Mouse (Mus musculus) right cerebral cortex, adult 2 months (tissue): ENCODE data around the gene Camsap2.

Source experiments
- DNase-seq, 2 experiments: peaks; one replicate each; pipeline ENCODE4 v3.0.0; 2021 to 2022; ENCODE audit warnings: low spot score in 2 of 2

Camsap2 gene

GRCm38 (mm10) chr1:136258495-136258894 is 87.4 kb downstream of the Camsap2 start:
- DNase-seq: no peak

- no peak for DNase-seq
Measured at GRCm38 (mm10) chr1:136255657-136256056, 90.2 kb downstream of the Camsap2 start.

- no peak for DNase-seq
Measured at GRCm38 (mm10) chr1:136255174-136255573, 90.7 kb downstream of the Camsap2 start.

GRCm38 (mm10) chr1:136254503-136255065 is 91.3 kb downstream of the Camsap2 start:
- no peak for DNase-seq

GRCm38 (mm10) chr1:136253472-136253871 is 92.4 kb downstream of the Camsap2 start:
- DNase-seq: no peak

GRCm38 (mm10) chr1:136249662-136250061 is 96.2 kb downstream of the Camsap2 start:
- DNase-seq: no peak

GRCm38 (mm10) chr1:136247393-136247792 is 98.5 kb downstream of the Camsap2 start:
- DNase-seq: no peak

GRCm38 (mm10) chr1:136244469-136244868 is 101.4 kb downstream of the Camsap2 start:
- no peak for DNase-seq

- no peak for DNase-seq
Measured at GRCm38 (mm10) chr1:136241801-136242200, 104.1 kb downstream of the Camsap2 start.

GRCm38 (mm10) chr1:136238495-136238894 is 107.4 kb downstream of the Camsap2 start:
- DNase-seq: no peak

- DNase-seq: no peak
Measured at GRCm38 (mm10) chr1:136234595-136235092, 111.3 kb downstream of the Camsap2 start.

GRCm38 (mm10) chr1:136233892-136234594 is 111.9 kb downstream of the Camsap2 start, which contains the start of gene Inava:
TSS of gene Inava (minus strand) at chr1:136234264.
- peak; percentile 8 to 18 for DNase-seq

GRCm38 (mm10) chr1:136232986-136233790 is 112.7 kb downstream of the Camsap2 start:
- no peak for DNase-seq

- no peak for DNase-seq
Measured at GRCm38 (mm10) chr1:136232285-136232926, 113.5 kb downstream of the Camsap2 start.

GRCm38 (mm10) chr1:136231596-136231995 is 114.3 kb downstream of the Camsap2 start:
- DNase-seq: no peak

GRCm38 (mm10) chr1:136230201-136230600 is 115.7 kb downstream of the Camsap2 start:
- DNase-seq: no peak

GRCm38 (mm10) chr1:136229040-136229373 is 116.9 kb downstream of the Camsap2 start:
- no peak for DNase-seq

- DNase-seq: no peak
Measured at GRCm38 (mm10) chr1:136228328-136229039, 117.4 kb downstream of the Camsap2 start.

GRCm38 (mm10) chr1:136227870-136228269 is 118.0 kb downstream of the Camsap2 start:
- no peak for DNase-seq

- no peak for DNase-seq
Measured at GRCm38 (mm10) chr1:136226626-136227025, 119.3 kb downstream of the Camsap2 start.

- DNase-seq: no peak
Measured at GRCm38 (mm10) chr1:136225846-136226245, 120.1 kb downstream of the Camsap2 start.
